Comparison of ENCODE assay signal across 8 mouse cellular contexts in genomic region chr4:155307591-155307990, GRCm38 (mm10). TPM values are rescaled to one million over a fixed set of nuclear protein-coding genes. Genes with fewer than 3 reads are reported as not detected.
A peak's percentile ranks its signal among the peaks of the same experiment; 100 is the strongest.
DNase-seq lines count a peak whose midpoint lies in the region; ATAC-seq and TF ChIP-seq lines count a peak whose summit lies in the region.

No protein-coding gene starts in this region.

- WGBS in lung, postnatal 0 days: 64% methylated on average over 5 of the region's 5 CpGs
- WGBS in forebrain, postnatal 0 days: 82% methylated on average over 5 of the region's 5 CpGs
- 40% methylated on average over 5 of the region's 5 CpGs for WGBS in liver, embryonic 14.5 days (ENCODE audit: insufficient replicate concordance)
- WGBS in stomach, embryonic 15.5 days: 69% methylated on average over 5 of the region's 5 CpGs

- TF ChIP-seq EP300 in lung, postnatal 0 days (IDR thresholded peaks at IDR 0.05): no peak
- no peak for TF ChIP-seq EP300 in liver, embryonic 14.5 days (IDR thresholded peaks at IDR 0.05; ENCODE audit: low read depth)

- no peaks in the 10 kb centered on the region for H3K36me3 ChIP-seq in lung, postnatal 0 days (ENCODE audit: insufficient read depth, low read length)
- H3K36me3 ChIP-seq in forebrain, postnatal 0 days (ENCODE audit: insufficient read depth): no peaks in the 10 kb centered on the region
- no peaks in the 10 kb centered on the region for H3K36me3 ChIP-seq in liver, embryonic 14.5 days (replicated peaks; ENCODE audit: control insufficient read depth, insufficient read depth, low read depth)
- H3K36me3 ChIP-seq in stomach, embryonic 15.5 days: no peaks in the 10 kb centered on the region

- DNase-seq in lung, postnatal 0 days (ENCODE audit: low spot score): no peak
- no peak for DNase-seq in lung, postnatal 25 days (ENCODE audit: low spot score)
- no peak for DNase-seq in forebrain, postnatal 0 days
- no peak for DNase-seq in liver, embryonic 14.5 days (ENCODE audit: low read depth in 3 of 3, low spot score in 3 of 3)
- DNase-seq in right cerebral cortex, adult 18-20 months: no peak
- DNase-seq in right cerebral cortex, postnatal 25 days: no peak
- no peak for DNase-seq in gastrocnemius, postnatal 14 days

- H3K9me3 ChIP-seq in lung, postnatal 0 days (ENCODE audit: low read length): no peaks in the 10 kb centered on the region
- H3K9me3 ChIP-seq in forebrain, postnatal 0 days (ENCODE audit: low read length): no peaks in the 10 kb centered on the region
- no peaks in the 10 kb centered on the region for H3K9me3 ChIP-seq in liver, embryonic 14.5 days (ENCODE audit: control insufficient read depth, low read length)
- H3K9me3 ChIP-seq in stomach, embryonic 15.5 days: no peaks in the 10 kb centered on the region

- no peaks in the 10 kb centered on the region for H3K27me3 ChIP-seq in lung, postnatal 0 days (replicated peaks; ENCODE audit: insufficient read depth, low read length)
- no peaks in the 10 kb centered on the region for H3K27me3 ChIP-seq in forebrain, postnatal 0 days (ENCODE audit: insufficient read depth, low read length)
- no peaks in the 10 kb centered on the region for H3K27me3 ChIP-seq in liver, embryonic 14.5 days (ENCODE audit: control insufficient read depth, insufficient read depth, low read length)
- H3K27me3 ChIP-seq in stomach, embryonic 15.5 days (replicated peaks): no peaks in the 10 kb centered on the region

- H3K4me2 ChIP-seq in lung, postnatal 0 days (replicated peaks; ENCODE audit: low read depth, low read length): peak overlapping the region; percentile 28; the same call in 1 of the 2 replicates
- H3K4me2 ChIP-seq in forebrain, postnatal 0 days (ENCODE audit: low read depth): peak overlapping the region; percentile 27
- H3K4me2 ChIP-seq in liver, embryonic 14.5 days (ENCODE audit: low read depth): peak overlapping the region; percentile 26
- H3K4me2 ChIP-seq in stomach, embryonic 15.5 days: peak overlapping the region; percentile 49

- H3K27ac ChIP-seq in lung, postnatal 0 days (ENCODE audit: low read length): no peak overlapping the region
- H3K27ac ChIP-seq in forebrain, postnatal 0 days (ENCODE audit: low read depth, low read length): peak overlapping the region; percentile 68
- H3K27ac ChIP-seq in liver, embryonic 14.5 days: no peak overlapping the region
- peak overlapping the region; percentile 63; the same call in 1 of the 2 replicates for H3K27ac ChIP-seq in stomach, embryonic 15.5 days

- no peak for TF ChIP-seq CTCF in lung, postnatal 0 days (IDR thresholded peaks at IDR 0.05)
- no peak for TF ChIP-seq CTCF in forebrain, postnatal 0 days (IDR thresholded peaks at IDR 0.05; ENCODE audit: low read depth)
- TF ChIP-seq CTCF in liver, embryonic 14.5 days (IDR thresholded peaks at IDR 0.05; ENCODE audit: low read depth): no peak

- intact Hi-C loops in gastrocnemius, postnatal 14 days (cut with DNase I; ENCODE audit: low total_unique reads): loop anchor here (5.0 kb wide), 2 partner anchors 40 to 210 kb away; no protein-coding TSS in a partner anchor

- peaks cover 7% of the 10 kb centered on the region; the same call in 1 of the 2 replicates for H3K4me1 ChIP-seq in lung, postnatal 0 days (ENCODE audit: insufficient read depth, low read depth, low read length)
- H3K4me1 ChIP-seq in forebrain, postnatal 0 days (ENCODE audit: insufficient read depth): peaks cover 37% of the 10 kb centered on the region
- H3K4me1 ChIP-seq in liver, embryonic 14.5 days (replicated peaks; ENCODE audit: control insufficient read depth in 2 of 2, insufficient read depth in 2 of 2, low read length in 1 of 2): peaks cover 0 to 2% of the 10 kb centered on the region in 2 experiments; a peak in 1 of 4 replicates
- H3K4me1 ChIP-seq in stomach, embryonic 15.5 days: peaks cover 8% of the 10 kb centered on the region

- no peak overlapping the region for H3K9ac ChIP-seq in lung, postnatal 0 days (replicated peaks; ENCODE audit: low read depth)
- no peak overlapping the region; the same call in 1 of the 2 replicates for H3K9ac ChIP-seq in forebrain, postnatal 0 days
- H3K9ac ChIP-seq in liver, embryonic 14.5 days (replicated peaks): no peak overlapping the region
- H3K9ac ChIP-seq in stomach, embryonic 15.5 days: no peak overlapping the region

- ATAC-seq in lung, postnatal 0 days: 0 out of 2 replicates have a peak, but pooled peaks have one; percentile 3
- ATAC-seq in forebrain, postnatal 0 days: no peak
- ATAC-seq in liver, embryonic 14.5 days (ENCODE audit: insufficient read depth): no peak
- ATAC-seq in stomach, embryonic 15.5 days (ENCODE audit: insufficient read depth, low FRiP score, low read depth): no peak

- no peak overlapping the region for H3K4me3 ChIP-seq in lung, postnatal 0 days (ENCODE audit: low read depth, low read length)
- H3K4me3 ChIP-seq in forebrain, postnatal 0 days (ENCODE audit: low read depth, low read length): no peak overlapping the region
- no peak overlapping the region for H3K4me3 ChIP-seq in liver, embryonic 14.5 days (ENCODE audit: insufficient read depth in 1 of 2, low read depth in 2 of 2, low read length in 2 of 2)
- H3K4me3 ChIP-seq in stomach, embryonic 15.5 days (replicated peaks): 0 out of 2 replicates have a peak overlapping the region, but pooled peaks have one; percentile 11

RNA-seq across cellular contexts. Expression of gene Prkcz, which starts 53.6 kb away (rescaled TPM):
- polyA plus RNA-seq in lung, postnatal 0 days (2015; fragmentation: Nextera tagmentation; extraction: Ambion mirVana): 23.4 and 33.7 TPM in 2 replicates
- total RNA-seq in forebrain, postnatal 0 days (2014; rRNA removed): 92.5 and 108 TPM in 2 replicates
- 98.9 and 103 TPM in 2 replicates for polyA plus RNA-seq in forebrain, postnatal 0 days (2015; fragmentation: Nextera tagmentation; extraction: Ambion mirVana)
- polyA plus RNA-seq in liver, embryonic 14.5 days (2012; rRNA removed): 0.71 and 0.99 TPM in 2 replicates
- polyA plus RNA-seq in liver, embryonic 14.5 days (2014; fragmentation: Nextera tagmentation; extraction: Ambion mirVana): 1.3 and 1.7 TPM in 2 replicates
- 17.9 and 18.3 TPM in 2 replicates for polyA plus RNA-seq in stomach, embryonic 15.5 days (2015; fragmentation: Nextera tagmentation; extraction: Ambion mirVana)
- total RNA-seq in gastrocnemius, postnatal 14 days (2021): 1 to 10 TPM; 1.6 to 2.6 TPM

RNA-seq across cellular contexts. Expression of gene Faap20, which starts 58.0 kb away (rescaled TPM):
- 61.4 and 66.6 TPM in 2 replicates for polyA plus RNA-seq in lung, postnatal 0 days (2015; fragmentation: Nextera tagmentation; extraction: Ambion mirVana)
- total RNA-seq in forebrain, postnatal 0 days (2014; rRNA removed): 48.7 and 51.8 TPM in 2 replicates
- 59.9 and 60.7 TPM in 2 replicates for polyA plus RNA-seq in forebrain, postnatal 0 days (2015; fragmentation: Nextera tagmentation; extraction: Ambion mirVana)
- polyA plus RNA-seq in liver, embryonic 14.5 days (2012; rRNA removed): 12.2 and 12.8 TPM in 2 replicates
- 14.8 and 20.5 TPM in 2 replicates for polyA plus RNA-seq in liver, embryonic 14.5 days (2014; fragmentation: Nextera tagmentation; extraction: Ambion mirVana)
- polyA plus RNA-seq in stomach, embryonic 15.5 days (2015; fragmentation: Nextera tagmentation; extraction: Ambion mirVana): 64.5 and 65.8 TPM in 2 replicates
- total RNA-seq in gastrocnemius, postnatal 14 days (2021): 10 to 100 TPM; 11.9 to 15.3 TPM

Comparison
In these comparisons a context has a peak if more than half of its experiments do, and no peak if none do; other contexts are left out.
1. H3K27ac ChIP-seq: peak in forebrain, postnatal 0 days (single experiment) and stomach, embryonic 15.5 days (single experiment); none in lung, postnatal 0 days (single experiment) and liver, embryonic 14.5 days (single experiment).
2. Peak in every context shown above with its lines, with median percentiles within 50 percentile points of each other: H3K4me2 ChIP-seq.